Mouse (Mus musculus): ENCODE measurements at regions not wholly inside any gene's neighbourhood (a gene's known extent, or its start where the extent isn't known, plus 50 kb on each side); places are given as distances from the start of the nearest gene placed in this dataset.
A peak's percentile ranks its signal among the peaks of the same experiment; 100 is the strongest.

GRCm38 (mm10) chr2:64706646-64707177 is 318.1 kb downstream of the Grb14 start:
- DNase-seq: no peak

GRCm38 (mm10) chr2:64695974-64696373 is 328.8 kb downstream of the Grb14 start:
- no peak for DNase-seq

GRCm38 (mm10) chr2:64691444-64691843 is 333.3 kb downstream of the Grb14 start:
- no peak for DNase-seq

DNA sequence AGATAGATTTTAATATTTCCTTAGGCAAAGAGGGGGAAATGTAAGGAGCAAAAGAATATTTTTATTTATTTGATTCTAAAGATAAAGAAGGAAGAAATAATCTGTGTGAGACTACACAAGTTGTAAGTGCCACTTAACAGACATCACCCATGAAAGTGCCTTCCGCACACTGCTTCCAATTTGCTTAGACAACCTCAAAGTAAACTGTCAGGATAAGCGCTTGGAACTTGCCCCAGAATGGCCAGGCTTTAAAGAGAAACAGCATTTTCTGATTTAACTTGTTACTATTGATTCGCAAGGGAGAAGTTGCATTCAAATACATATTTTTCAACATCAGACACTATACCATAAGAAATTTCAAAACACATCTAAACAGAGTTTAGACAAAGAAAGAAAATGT is 333.8 kb downstream of the Grb14 start:
- DNase-seq: no peak

GRCm38 (mm10) chr2:64686781-64687180 is 338.0 kb downstream of the Grb14 start:
- no peak for DNase-seq

GRCm38 (mm10) chr2:64649614-64650013 is 375.2 kb downstream of the Grb14 start:
- peak; percentile 5 to 50 for DNase-seq

DNA sequence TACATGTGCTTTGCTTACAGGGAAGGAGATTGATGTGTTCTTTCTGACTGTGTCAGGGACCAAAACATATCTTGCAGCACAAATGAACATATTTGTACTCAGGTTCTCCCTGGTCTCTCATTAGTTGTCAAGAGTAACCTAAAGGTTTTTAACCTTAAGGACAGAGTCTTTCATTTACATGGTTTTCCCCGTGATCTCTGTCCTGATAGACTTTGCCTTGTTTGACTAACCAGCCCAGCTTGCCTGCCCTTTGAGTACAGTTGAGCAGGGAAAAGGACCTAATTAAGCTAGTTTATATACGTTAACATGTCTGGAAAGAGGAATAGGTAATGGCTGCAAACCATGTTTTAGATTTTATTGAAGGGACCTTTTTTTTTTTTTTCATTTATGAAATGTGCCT is 407.9 kb downstream of the Grb14 start:
- DNase-seq: no peak

GRCm38 (mm10) chr2:64606864-64607263 is 417.9 kb downstream of the Grb14 start:
- DNase-seq: no peak

GRCm38 (mm10) chr2:64582258-64582657 is 442.5 kb downstream of the Grb14 start:
- DNase-seq: no peak

GRCm38 (mm10) chr2:64536032-64536431 is 438.2 kb upstream of the Fign start:
- DNase-seq: no peak

DNA sequence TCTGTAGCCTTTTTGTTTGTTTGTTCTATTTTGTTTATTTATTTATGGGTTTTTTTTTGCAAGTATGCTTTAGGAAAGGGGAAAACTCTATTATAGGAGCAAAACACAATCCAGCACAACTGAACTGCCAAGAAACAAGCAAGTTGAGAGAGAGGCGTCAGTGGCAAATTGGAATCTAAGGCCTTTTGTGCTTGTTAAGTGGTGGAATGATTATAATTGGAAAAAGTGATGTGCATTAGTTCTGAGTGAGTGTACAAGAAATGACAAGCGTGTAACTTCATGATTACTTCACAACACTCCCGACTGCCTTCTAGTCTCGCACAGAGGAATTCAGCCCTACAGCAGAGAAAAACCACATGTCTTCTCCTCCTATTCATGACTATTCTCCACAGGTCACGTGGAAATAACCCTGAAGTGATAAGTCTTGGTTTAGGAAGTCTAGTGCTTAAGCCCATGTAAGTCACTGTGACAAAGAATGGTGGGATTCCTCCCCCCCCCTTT is 437.6 kb upstream of the Fign start:
- no peak for DNase-seq

DNA sequence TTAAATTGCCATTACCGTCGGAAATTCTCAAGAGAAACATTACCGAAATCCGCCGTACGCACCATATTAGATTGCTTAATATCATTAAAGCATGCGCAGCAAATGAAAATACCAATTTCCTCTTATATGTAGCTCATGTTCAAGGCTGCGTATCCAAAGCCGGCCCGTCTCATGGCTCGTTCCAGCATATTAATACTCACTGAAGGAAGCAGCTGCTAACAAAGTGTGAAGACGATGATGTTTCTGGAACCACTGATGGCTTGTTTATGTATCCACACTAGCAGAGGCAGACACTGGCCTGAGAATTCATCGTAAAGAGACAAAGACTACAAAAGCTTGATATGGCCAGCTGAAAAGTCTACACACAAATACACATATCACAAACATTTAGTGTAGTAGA is 437.0 kb upstream of the Fign start:
- DNase-seq: no peak

DNA sequence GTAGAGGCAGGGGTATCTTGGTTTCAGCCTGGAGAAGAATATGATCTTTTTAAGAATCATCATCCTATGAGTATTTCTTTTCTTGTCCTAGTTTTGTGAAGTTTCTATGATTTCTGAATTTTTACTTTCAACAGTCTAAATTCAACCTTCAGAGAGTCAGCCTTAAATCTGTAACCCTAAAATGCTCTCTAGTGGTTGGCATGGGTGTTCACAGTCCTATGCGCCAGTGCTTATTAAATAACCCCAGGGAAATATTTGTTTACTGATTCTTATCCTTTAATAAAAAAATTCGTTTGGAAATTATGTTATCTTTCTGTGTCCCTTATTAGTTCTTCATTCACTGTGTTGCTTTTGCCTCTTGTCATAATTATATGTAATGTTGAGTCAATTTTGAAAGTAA is 436.5 kb upstream of the Fign start:
- no peak for DNase-seq

- no peak for DNase-seq
Observed at GRCm38 (mm10) chr2:64522722-64523121, 424.9 kb upstream of the Fign start.

- no peak for DNase-seq
Observed at GRCm38 (mm10) chr2:64522233-64522632, 424.4 kb upstream of the Fign start.

DNA sequence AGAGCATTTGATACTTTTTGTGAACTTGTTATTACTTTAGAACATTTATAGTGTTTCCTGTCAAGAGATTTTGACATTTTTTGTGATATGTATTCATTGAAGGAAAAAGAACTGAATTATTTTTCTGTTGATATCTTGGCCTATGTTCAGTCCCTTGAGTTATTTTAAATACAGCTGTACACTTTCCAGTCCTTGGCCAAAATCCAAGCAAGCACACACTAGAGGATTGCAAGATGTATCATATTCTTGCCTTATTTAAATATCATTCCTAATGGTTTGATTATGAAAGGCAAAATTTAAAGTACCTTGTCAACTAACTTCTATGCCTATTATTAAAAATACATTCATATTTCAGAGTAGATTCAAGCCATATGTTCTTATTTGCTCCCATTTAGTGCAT is 397.9 kb upstream of the Fign start:
- no peak for DNase-seq

DNA sequence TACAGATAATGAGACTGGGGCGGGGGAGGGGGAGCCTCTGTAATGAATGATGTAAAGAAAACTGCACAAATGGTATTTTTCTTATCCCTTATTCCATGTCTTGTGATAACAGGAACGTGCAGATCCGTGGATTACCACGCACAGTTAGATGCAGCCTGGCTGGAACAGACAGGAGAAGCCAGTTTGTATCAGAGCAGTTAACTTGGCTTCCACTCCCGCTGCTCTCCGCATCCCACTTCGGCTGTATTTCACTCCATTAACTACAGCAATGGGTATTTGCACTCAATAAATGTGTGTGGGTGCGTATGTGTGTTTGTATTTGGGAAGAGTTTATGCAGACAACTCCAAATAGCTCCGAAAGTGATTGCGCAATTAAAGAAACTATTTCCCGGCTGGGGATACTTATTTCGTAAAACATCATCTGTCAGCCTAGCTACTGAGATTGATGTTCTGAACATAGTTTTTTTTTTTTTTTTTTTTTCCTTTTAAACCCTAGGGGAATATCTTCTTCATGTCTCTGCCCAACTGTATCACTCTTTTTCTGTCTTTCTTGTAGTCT is 368.7 kb upstream of the Fign start:
- no peak for DNase-seq

DNA sequence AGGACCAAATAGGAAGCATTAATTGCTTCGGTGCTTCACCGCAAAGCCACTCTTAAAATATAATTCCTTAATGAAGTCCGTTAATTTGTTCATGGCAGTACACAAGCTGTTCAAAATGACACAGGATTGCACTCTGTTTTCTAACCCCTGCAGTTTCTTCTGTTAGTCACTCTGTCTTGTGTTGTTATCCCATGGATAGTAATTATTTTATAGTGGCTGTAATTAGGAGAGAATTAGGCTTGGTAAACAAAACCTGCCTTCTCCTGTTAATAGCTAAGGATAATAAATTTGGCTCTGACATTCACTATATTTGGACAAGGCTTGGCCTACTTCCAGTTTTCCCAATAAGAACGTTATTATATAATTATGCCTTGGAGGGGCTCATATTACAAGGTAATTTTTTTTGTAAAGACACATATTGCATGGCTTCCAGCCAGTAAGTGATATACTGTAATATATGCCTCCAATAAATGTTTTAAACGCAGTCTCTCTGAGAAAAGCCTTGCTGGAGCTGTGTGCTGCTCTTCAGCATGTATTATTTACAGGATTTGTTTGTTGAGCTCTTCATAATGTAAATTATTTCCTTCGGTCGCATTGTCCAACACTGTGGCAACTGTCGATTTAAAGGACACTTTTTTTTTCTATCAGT is 364.8 kb upstream of the Fign start:
- no peak for DNase-seq

GRCm38 (mm10) chr2:64462041-64462440 is 364.2 kb upstream of the Fign start:
- peak in 1 of 2 experiments; percentile 16 for DNase-seq

DNA sequence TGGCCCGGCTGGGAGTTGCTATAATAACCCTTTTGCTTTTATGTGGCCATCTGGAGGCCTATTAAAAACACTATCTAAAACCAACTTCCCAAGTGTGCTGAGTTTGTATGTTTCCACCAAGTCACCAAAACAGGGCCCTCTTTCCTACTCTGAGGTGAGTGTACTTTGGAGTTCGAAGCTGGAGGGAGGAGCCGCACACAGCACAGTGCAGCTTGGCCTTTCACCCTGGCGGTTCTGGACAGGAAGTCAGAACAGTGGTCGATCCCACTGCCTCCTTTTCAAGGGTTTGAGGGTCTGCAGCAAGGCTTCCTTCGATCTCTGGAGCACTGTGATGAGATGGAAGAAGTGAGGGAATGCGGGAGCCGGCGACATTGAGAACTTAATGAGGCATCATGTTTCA is 363.8 kb upstream of the Fign start:
- DNase-seq: peak; percentile 41 to 53

DNA sequence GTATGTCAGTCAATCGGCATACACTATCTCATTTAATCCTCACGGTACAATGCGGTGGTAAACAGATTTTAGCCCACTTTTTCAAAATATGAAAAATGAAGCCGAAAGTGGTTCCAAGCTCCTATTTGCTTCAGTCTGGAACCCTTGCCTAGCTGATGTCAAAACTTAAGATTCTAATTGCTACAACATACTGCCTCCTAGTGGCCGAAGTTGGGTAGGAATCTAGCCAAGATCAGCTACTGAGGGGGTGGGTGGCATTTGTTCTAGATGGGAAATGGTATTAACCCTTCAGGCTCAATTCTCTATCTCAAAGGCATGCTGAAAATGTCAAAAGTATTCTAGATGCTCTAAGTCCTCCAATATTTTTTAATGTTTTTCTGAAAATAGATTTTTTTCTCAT is 360.3 kb upstream of the Fign start:
- peak in 1 of 2 experiments; percentile 58 for DNase-seq

GRCm38 (mm10) chr2:64452690-64453089 is 354.9 kb upstream of the Fign start:
- no peak for DNase-seq

DNA sequence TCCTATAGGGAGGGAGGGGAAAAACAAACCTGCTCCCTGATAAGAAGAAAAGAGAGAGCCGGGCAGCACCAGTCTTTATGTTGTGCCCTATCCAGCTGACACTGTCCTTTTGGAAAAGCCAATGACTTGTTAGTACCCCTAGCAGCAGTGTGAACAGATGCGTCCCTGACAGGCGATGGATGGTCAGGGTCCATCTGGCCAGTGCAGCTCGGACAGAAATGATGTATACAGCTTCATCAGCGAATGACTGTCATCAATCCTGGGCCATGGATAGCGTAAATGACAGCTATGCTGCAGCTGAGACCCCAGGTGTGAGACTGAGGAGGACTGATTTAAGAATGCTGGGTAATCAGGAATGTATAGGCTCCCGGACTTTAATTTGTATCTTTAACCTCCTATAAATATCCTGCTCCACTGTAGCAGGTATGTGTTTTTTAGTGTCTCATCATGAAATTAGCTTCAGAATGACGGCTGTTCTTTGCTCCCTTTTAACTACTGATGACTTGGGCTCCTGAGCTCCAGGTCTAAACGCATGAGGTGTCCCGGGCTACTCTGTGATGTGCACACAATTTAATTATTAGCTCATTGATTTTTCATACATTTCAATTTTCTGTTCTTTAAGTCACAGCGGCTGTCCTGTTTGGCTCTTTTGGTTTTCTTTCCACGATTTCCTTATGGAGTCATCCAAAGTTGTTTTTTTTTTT is 353.9 kb upstream of the Fign start:
- DNase-seq: no peak

- peak; percentile 83 to 87 for DNase-seq
Observed at GRCm38 (mm10) chr2:64443171-64443570, 345.3 kb upstream of the Fign start.
